Mouse (Mus musculus): Measurements from ENCODE around the gene A630095N17Rik.
A peak's percentile ranks its signal among the peaks of the same experiment; 100 is the strongest.

Gene A630095N17Rik

GRCm38 (mm10) chr1:75213096-75213495 lies 18.8 kb downstream of the A630095N17Rik start:
- no peak for DNase-seq

GRCm38 (mm10) chr1:75212542-75212941 lies 19.4 kb downstream of the A630095N17Rik start:
- no peak for DNase-seq

- no peak for DNase-seq
Observed at GRCm38 (mm10) chr1:75211141-75211708, 20.7 kb downstream of the A630095N17Rik start.

GRCm38 (mm10) chr1:75210136-75211087 lies 21.5 kb downstream of the A630095N17Rik start, which contains the start of the genes Glb1l and Stk16:
Gene Glb1l, minus strand, starts transcription at chr1:75210813.
Gene Stk16, plus strand, starts transcription at chr1:75210838.
- peak; percentile 96 to 98 for DNase-seq

- DNase-seq: no peak
Observed at GRCm38 (mm10) chr1:75208967-75209678, 22.8 kb downstream of the A630095N17Rik start.

- DNase-seq: no peak
Observed at GRCm38 (mm10) chr1:75201236-75201635, 30.7 kb downstream of the A630095N17Rik start.

GRCm38 (mm10) chr1:75192452-75192851 lies 39.5 kb downstream of the A630095N17Rik start:
- DNase-seq: peak in 1 of 2 experiments; percentile 49

- peak; percentile 91 to 92 for DNase-seq
Observed at GRCm38 (mm10) chr1:75191622-75192402, 40.1 kb downstream of the A630095N17Rik start, which contains the start of the genes Ankzf1 and Atg9a. Gene Ankzf1, plus strand, starts transcription at chr1:75192151. Gene Atg9a, minus strand, starts transcription at chr1:75192196.

GRCm38 (mm10) chr1:75191258-75191621 lies 40.7 kb downstream of the A630095N17Rik start:
- no peak for DNase-seq

GRCm38 (mm10) chr1:75190577-75190976 lies 41.3 kb downstream of the A630095N17Rik start:
- no peak for DNase-seq

- no peak for DNase-seq
Observed at GRCm38 (mm10) chr1:75187914-75188483, 43.9 kb downstream of the A630095N17Rik start.

GRCm38 (mm10) chr1:75187126-75187525 lies 44.8 kb downstream of the A630095N17Rik start:
- DNase-seq: no peak

GRCm38 (mm10) chr1:75185495-75185894 lies 46.4 kb downstream of the A630095N17Rik start:
- DNase-seq: peak; percentile 45 to 49

GRCm38 (mm10) chr1:75182160-75182559 lies 49.7 kb downstream of the A630095N17Rik start:
- DNase-seq: no peak

- no peak for DNase-seq
Observed at GRCm38 (mm10) chr1:75181377-75181870, 50.5 kb downstream of the A630095N17Rik start.

GRCm38 (mm10) chr1:75180741-75181140 lies 51.2 kb downstream of the A630095N17Rik start:
- DNase-seq: no peak

- DNase-seq: peak; percentile 81 to 83
Observed at GRCm38 (mm10) chr1:75180105-75180590, 51.8 kb downstream of the A630095N17Rik start, which contains the start of gene Abcb6. Gene Abcb6, minus strand, starts transcription at chr1:75180392.

GRCm38 (mm10) chr1:75179334-75180104 lies 52.4 kb downstream of the A630095N17Rik start:
- DNase-seq: peak; percentile 55
